ENCODE assay signal across 9 mouse cellular contexts in the genomic region with DNA sequence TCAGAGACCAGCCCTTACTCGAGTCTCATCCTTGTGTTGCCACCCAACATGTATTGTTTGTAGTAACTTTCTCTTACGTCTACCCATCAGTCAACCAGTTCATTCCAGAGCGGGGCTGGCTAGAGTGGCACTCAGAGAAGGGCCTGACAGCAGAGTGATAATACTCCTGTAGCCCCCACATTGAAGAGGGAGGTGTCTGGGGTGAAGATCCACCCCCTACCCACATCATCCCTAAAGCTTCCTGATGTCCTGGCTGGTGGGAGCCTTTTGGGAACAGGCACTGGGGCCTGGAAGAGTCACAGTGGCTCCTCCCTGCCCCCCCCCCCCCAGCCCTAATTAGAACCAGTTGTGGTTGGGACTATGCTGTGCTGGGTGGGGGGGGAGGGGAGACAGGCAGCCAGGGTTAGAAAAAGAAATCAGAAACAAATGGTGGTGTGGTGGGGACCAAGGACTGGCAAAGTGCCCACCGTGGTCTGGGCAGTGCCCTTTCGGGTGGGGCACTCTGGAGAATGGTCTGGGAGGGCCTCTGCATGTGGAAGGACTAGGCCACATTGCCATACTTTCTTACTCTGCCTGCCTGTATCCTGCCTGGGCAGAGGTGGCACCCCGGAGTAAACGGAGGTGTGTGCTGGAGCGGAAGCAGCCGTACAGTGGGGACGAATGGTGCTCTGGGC. TPM values are rescaled to one million over a fixed set of nuclear protein-coding genes. Genes with fewer than 3 reads are reported as not detected.
DNase-seq lines count a peak whose midpoint lies in the region; ATAC-seq lines count a peak whose summit lies in the region.
"Had no signal": no experiment of that assay in that cellular context is flagged by ENCODE, and none has a peak within 500 bp of the region (broad histone marks: within the 10 kb centered on the region; RNA-seq: fewer than 3 reads in every experiment).

No protein-coding gene starts in this region.

- H3K4me2 ChIP-seq in intestine, embryonic 14.5 days (ENCODE audit: low read length), result peak overlapping the region; percentile 1; the same call in 1 of the 2 replicates
- H3K4me2 ChIP-seq in intestine, embryonic 15.5 days (replicated peaks), result no peak overlapping the region
- H3K4me2 ChIP-seq in heart, embryonic 16.5 days (ENCODE audit: low read depth, low read length), result peak overlapping the region; percentile 26; the same call in 1 of the 2 replicates

- H3K36me3 ChIP-seq in intestine, embryonic 14.5 days (ENCODE audit: control insufficient read depth, insufficient read depth, low read length), result peaks cover 36% of the 10 kb centered on the region
- H3K36me3 ChIP-seq in intestine, embryonic 15.5 days, result peaks cover 9% of the 10 kb centered on the region
- peaks cover 23% of the 10 kb centered on the region for H3K36me3 ChIP-seq in heart, embryonic 16.5 days (ENCODE audit: control insufficient read depth, insufficient read depth)

- ATAC-seq in intestine, embryonic 14.5 days (replicated peaks; ENCODE audit: low FRiP score, low TSS enrichment, low read depth), result no peak
- no peak for ATAC-seq in intestine, embryonic 15.5 days
- ATAC-seq in heart, embryonic 16.5 days (replicated peaks; ENCODE audit: extremely low read depth, insufficient read depth, low FRiP score), result no peak

- no peak overlapping the region for H3K27ac ChIP-seq in intestine, embryonic 14.5 days (ENCODE audit: low read depth)
- H3K27ac ChIP-seq in intestine, embryonic 15.5 days, result no peak overlapping the region
- H3K27ac ChIP-seq in heart, embryonic 16.5 days (ENCODE audit: low read length), result peak overlapping the region; percentile 56

- DNase-seq in intestine, embryonic 14.5 days (ENCODE audit: low spot score), result no peak
- peak; percentile 65 for DNase-seq in 3134 (ENCODE audit: extremely low read depth, insufficient read length, low spot score)
- peak; percentile 82 for DNase-seq in NIH3T3 (ENCODE audit: low read depth)
- no peak for DNase-seq in yolk sac, embryonic 10.5 days (ENCODE audit: low spot score)
- no peak for DNase-seq in right cerebral cortex, adult 18-20 months
- DNase-seq in thymus, postnatal 0 days (ENCODE audit: low spot score), result no peak

- 59% methylated on average over 10 of the region's 10 CpGs for WGBS in intestine, embryonic 14.5 days
- 53% methylated on average over 10 of the region's 10 CpGs for WGBS in intestine, embryonic 15.5 days
- WGBS in heart, embryonic 16.5 days, result 51% methylated on average over 10 of the region's 10 CpGs

- H3K4me1 ChIP-seq in intestine, embryonic 14.5 days (replicated peaks; ENCODE audit: control insufficient read depth, insufficient read depth, low read length), result peaks cover 50% of the 10 kb centered on the region
- peaks cover 69% of the 10 kb centered on the region for H3K4me1 ChIP-seq in intestine, embryonic 15.5 days (replicated peaks)
- peaks cover 55% of the 10 kb centered on the region for H3K4me1 ChIP-seq in heart, embryonic 16.5 days (ENCODE audit: control insufficient read depth, insufficient read depth, low read length)

- H3K9me3 ChIP-seq in intestine, embryonic 14.5 days (ENCODE audit: control insufficient read depth, low read length), result no peaks in the 10 kb centered on the region
- no peaks in the 10 kb centered on the region for H3K9me3 ChIP-seq in intestine, embryonic 15.5 days
- H3K9me3 ChIP-seq in heart, embryonic 16.5 days (replicated peaks; ENCODE audit: control insufficient read depth, low read length), result no peaks in the 10 kb centered on the region

- H3K4me3 ChIP-seq in intestine, embryonic 14.5 days (ENCODE audit: low read depth, low read length), result no peak overlapping the region
- no peak overlapping the region for H3K4me3 ChIP-seq in intestine, embryonic 15.5 days (replicated peaks)
- H3K4me3 ChIP-seq in heart, embryonic 16.5 days (ENCODE audit: low read length), result no peak overlapping the region

- H3K27me3 ChIP-seq in intestine, embryonic 14.5 days (replicated peaks; ENCODE audit: control insufficient read depth, insufficient read depth, low read length), result no peaks in the 10 kb centered on the region
- no peaks in the 10 kb centered on the region for H3K27me3 ChIP-seq in intestine, embryonic 15.5 days (replicated peaks)
- no peaks in the 10 kb centered on the region for H3K27me3 ChIP-seq in heart, embryonic 16.5 days (ENCODE audit: control insufficient read depth, insufficient read depth, low read length)

- no peak overlapping the region for H3K9ac ChIP-seq in intestine, embryonic 14.5 days (ENCODE audit: low read length)
- no peak overlapping the region for H3K9ac ChIP-seq in intestine, embryonic 15.5 days
- no peak overlapping the region for H3K9ac ChIP-seq in heart, embryonic 16.5 days (ENCODE audit: low read length)

RNA-seq across cellular contexts. Expression of a gene that starts 18.7 kb away (rescaled TPM):
- polyA plus RNA-seq in intestine, embryonic 14.5 days (2014; fragmentation: Nextera tagmentation; extraction: Ambion mirVana), result 10.2 TPM in 2 replicates
- 7.5 and 7.8 TPM in 2 replicates for polyA plus RNA-seq in intestine, embryonic 15.5 days (2015; fragmentation: Nextera tagmentation; extraction: Ambion mirVana)
- polyA plus RNA-seq in heart, embryonic 16.5 days (2015; fragmentation: Nextera tagmentation; extraction: Ambion mirVana), result 11.1 and 11.3 TPM in 2 replicates
- polyA plus RNA-seq in thymus, postnatal 0 days (2015; fragmentation: Nextera tagmentation; extraction: Ambion mirVana), result 3.2 and 4.4 TPM in 2 replicates

RNA-seq across cellular contexts. Expression of a gene that starts 46.6 kb away (rescaled TPM):
- polyA plus RNA-seq in intestine, embryonic 14.5 days (2014; fragmentation: Nextera tagmentation; extraction: Ambion mirVana), result 2.1 and 2.3 TPM in 2 replicates
- 1.2 TPM in 2 replicates for polyA plus RNA-seq in intestine, embryonic 15.5 days (2015; fragmentation: Nextera tagmentation; extraction: Ambion mirVana)
- polyA plus RNA-seq in heart, embryonic 16.5 days (2015; fragmentation: Nextera tagmentation; extraction: Ambion mirVana), result 0.50 TPM in 1 of 2 replicates, not detected in the other
- 0.69 and 1.5 TPM in 2 replicates for polyA plus RNA-seq in thymus, postnatal 0 days (2015; fragmentation: Nextera tagmentation; extraction: Ambion mirVana)
- polyA plus RNA-seq: cortical plate, adult 2 months had no signal

Comparison
In these comparisons a context has a peak if more than half of its experiments do, and no peak if none do; other contexts are left out.
1. DNase-seq: peak in 3134 (single experiment) and NIH3T3 (single experiment); none in intestine, embryonic 14.5 days (single experiment), yolk sac, embryonic 10.5 days (single experiment), right cerebral cortex, adult 18-20 months (single experiment) and thymus, postnatal 0 days (single experiment).